Mouse (Mus musculus): Measurements from ENCODE around the gene Kera. TPM values are rescaled to one million over a fixed set of nuclear protein-coding genes. Genes with fewer than 3 reads are reported as not detected.

Kera gene
- not detected in 4 replicates for total RNA-seq (2023; ENCODE audit: inconsistent age)

DNA sequence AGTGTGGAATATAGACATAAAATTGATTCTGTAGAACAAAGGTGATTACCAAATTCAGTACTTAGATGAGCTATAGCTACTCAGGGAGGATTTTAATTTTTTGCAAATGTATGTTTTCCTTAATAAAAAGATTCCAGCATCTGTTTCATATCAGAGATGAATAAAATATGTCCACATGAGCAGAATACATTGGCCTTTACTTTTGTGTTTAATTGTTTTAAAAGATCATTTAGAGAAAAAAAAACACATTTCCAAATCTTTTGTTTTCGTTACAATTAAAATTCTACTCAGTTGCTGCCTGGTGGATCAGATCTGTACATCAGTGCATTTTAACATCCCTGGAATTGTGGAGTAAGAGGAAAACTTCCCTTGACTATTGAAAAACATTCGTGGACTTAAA, at the start of gene Kera:
Kera (plus strand) TSS at position 301 of the 400 bp plus-strand sequence.

GRCm38 (mm10) chr10:97564957-97565856, 41.5 kb upstream of the Kera start, which contains the start of gene Lum:
Gene Lum, plus strand, starts transcription at chr10:97565128.

DNA sequence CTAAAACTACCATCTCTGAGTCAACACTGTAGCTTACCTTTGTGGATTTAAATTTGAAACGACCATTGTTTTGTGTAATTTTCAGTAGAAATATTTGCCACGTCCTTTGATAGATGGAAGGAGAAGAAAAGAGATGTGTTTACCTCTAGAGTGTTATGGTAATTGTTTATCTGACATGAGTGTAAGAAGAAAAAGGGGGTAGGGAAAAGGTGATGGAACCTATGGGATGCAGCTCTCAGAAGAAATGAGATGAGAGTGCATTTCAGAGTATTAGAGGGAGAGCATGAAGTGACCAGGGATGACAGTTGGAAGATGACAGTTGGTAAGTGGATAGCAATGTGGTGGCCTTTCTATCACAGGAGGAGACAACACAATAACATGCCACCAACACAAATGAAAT, 37.1 kb downstream of the Kera start, which contains the start of gene Epyc:
Epyc (plus strand) TSS at position 301 of the 400 bp plus-strand sequence.

Other genes starting within 250 kb of the Kera start
- 0.78 to 2.0 TPM (median 0.92 TPM) in 4 replicates for gene Dcn, start 127.3 kb upstream of the Kera start, total RNA-seq (2023; ENCODE audit: inconsistent age)
- not detected in 4 replicates for gene Lum, start 41.8 kb upstream of the Kera start, total RNA-seq (2023; ENCODE audit: inconsistent age)
- gene Epyc, start 37.2 kb downstream of the Kera start, total RNA-seq (2023; ENCODE audit: inconsistent age), result not detected in 4 replicates
- gene Ccer1, start 86.2 kb downstream of the Kera start, total RNA-seq (2023; ENCODE audit: inconsistent age), result not detected in 4 replicates
- not detected in 4 replicates for gene C030005K15Rik, start 119.9 kb downstream of the Kera start, total RNA-seq (2023; ENCODE audit: inconsistent age)

All from B cell, adult (primary cell).